Mouse (Mus musculus) kidney, adult 2 months (tissue): ENCODE data around the gene Pik3c2g. TPM values are rescaled to one million over a fixed set of nuclear protein-coding genes. Genes with fewer than 3 reads are reported as not detected.

Source experiments
- DNase-seq: peaks from one replicate; pipeline ENCODE4 v3.0.0; 2021
- H3K27ac ChIP-seq: fragments of 200-500 bp; 2 replicates; pipeline ENCODE4 v1.5.1; 2012; ENCODE audit warnings: low read depth, low read length, control low read depth, inconsistent platforms; ENCODE audit not compliant: insufficient read depth
- H3K27me3 ChIP-seq: fragments of 200-500 bp; replicated peaks from 2 replicates; pipeline ENCODE4 v1.6.1; 2012; ENCODE audit warnings: mild to moderate bottlenecking, moderate library complexity, low read length, inconsistent platforms; ENCODE audit not compliant: control insufficient read depth, insufficient read depth
- H3K36me3 ChIP-seq: fragments of 200-500 bp; 2 replicates; pipeline ENCODE4 v1.6.1; 2012; ENCODE audit warnings: mild to moderate bottlenecking, moderate library complexity, low read length, inconsistent platforms; ENCODE audit not compliant: control insufficient read depth, insufficient read depth
- H3K4me1 ChIP-seq: fragments of 200-500 bp; 2 replicates; pipeline ENCODE4 v1.6.1; 2011; ENCODE audit warnings: low read length; ENCODE audit not compliant: control insufficient read depth, insufficient read depth
- H3K4me3 ChIP-seq: fragments of 200-500 bp; 2 replicates; pipeline ENCODE4 v1.5.1; 2011; ENCODE audit warnings: mild to moderate bottlenecking, low read depth, low read length, control low read depth; ENCODE audit not compliant: insufficient read depth
- CTCF ChIP-seq: fragments of 200-500 bp; conservative IDR thresholded peaks from 2 replicates; pipeline ENCODE4 v1.5.1; 2011; ENCODE audit warnings: low read depth, mild to moderate bottlenecking, control low read depth, low read length, moderate library complexity, mixed read lengths; ENCODE audit not compliant: insufficient read depth, insufficient read length
- POLR2A ChIP-seq: fragments of 200-500 bp; IDR thresholded peaks from one replicate; pipeline ENCODE4 v1.6.1; 2011; ENCODE audit warnings: low read depth, low read length, control low read depth
- WGBS: fragments of 180-500 bp; shearing (Covaris S2); methylation state at CpG from one replicate; pipeline ENCODE4 v1.1.7; 2018; 5-methylcytosine and 5-hydroxymethylcytosine counted together
- polyA plus RNA-seq: library from polyadenylated mRNA; depleted of rRNA; stranded (reverse); fragments of >200 nt; gene quantifications from 2 replicates; pipeline ENCODE4 v1.2.3, GENCODE M21; 2012

Gene Pik3c2g
- polyA plus RNA-seq, 1 experiment: 11.8 TPM

GRCm38 (mm10) chr6:139719639-139720221 is 132.7 kb downstream of the Pik3c2g start:
- DNase-seq: no peak
- 84% methylated on average over 13 of the region's 13 CpGs for WGBS
- Histone ChIP-seq H3K4me3 (no peak overlapping the region), H3K36me3 (no peaks in the 10 kb centered on the region), H3K27ac (no peak overlapping the region), H3K4me1 (no peaks in the 10 kb centered on the region), H3K27me3 (no peaks in the 10 kb centered on the region)
- no peak for TF ChIP-seq POLR2A
- no peak for TF ChIP-seq CTCF

GRCm38 (mm10) chr6:139735708-139736626 is 148.9 kb downstream of the Pik3c2g start:
- no peaks in the 10 kb centered on the region for H3K27me3 ChIP-seq
- 68% methylated on average over 9 of the region's 9 CpGs for whole genome bisulfite sequencing

GRCm38 (mm10) chr6:139738350-139738749 is 151.3 kb downstream of the Pik3c2g start:
- no peaks in the 10 kb centered on the region for H3K27me3 ChIP-seq
- H3K4me1 ChIP-seq: no peaks in the 10 kb centered on the region
- no peak for DNase-seq
- 0 out of 2 replicates have a peak, but pooled peaks cover 1% of the 10 kb centered on the region for H3K36me3 ChIP-seq
- no peak overlapping the region for H3K27ac ChIP-seq
- TF ChIP-seq CTCF: no peak
- no peak for TF ChIP-seq POLR2A
- no peak overlapping the region for H3K4me3 ChIP-seq
- WGBS: 59% methylated on average over 5 of the region's 5 CpGs

More at GRCm38 (mm10) chr6:139735708-139736626, 148.9 kb downstream of the Pik3c2g start:
- TF ChIP-seq POLR2A (no peak), CTCF (no peak)
- Histone ChIP-seq H3K4me1 (no peaks in the 10 kb centered on the region), H3K4me3 (no peak overlapping the region), H3K36me3 (0 out of 2 replicates have a peak, but pooled peaks cover 1% of the 10 kb centered on the region), H3K27ac (no peak overlapping the region)
- DNase-seq: no peak

GRCm38 (mm10) chr6:139742693-139743432 is 155.8 kb downstream of the Pik3c2g start:
- no peaks in the 10 kb centered on the region for H3K4me1 ChIP-seq
- WGBS: 75% methylated on average over 12 of the region's 12 CpGs
- H3K27ac ChIP-seq: no peak overlapping the region
- DNase-seq: no peak
- H3K36me3 ChIP-seq: 0 out of 2 replicates have a peak, but pooled peaks cover 1% of the 10 kb centered on the region
- H3K27me3 ChIP-seq: no peaks in the 10 kb centered on the region
- no peak overlapping the region for H3K4me3 ChIP-seq
- no peak for TF ChIP-seq POLR2A
- TF ChIP-seq CTCF: no peak

- no peak for TF ChIP-seq POLR2A
- TF ChIP-seq CTCF: no peak
- WGBS: 85% methylated on average over 7 of the region's 7 CpGs
- H3K27me3 ChIP-seq: no peaks in the 10 kb centered on the region
- no peaks in the 10 kb centered on the region for H3K36me3 ChIP-seq
- H3K4me1 ChIP-seq: no peaks in the 10 kb centered on the region
- no peak for DNase-seq
- no peak overlapping the region for H3K4me3 ChIP-seq
- no peak overlapping the region for H3K27ac ChIP-seq
Measured at GRCm38 (mm10) chr6:139746758-139747479, 159.9 kb downstream of the Pik3c2g start.

- H3K4me1 ChIP-seq: no peaks in the 10 kb centered on the region
- WGBS: 67% methylated on average over 13 of the region's 13 CpGs
- H3K4me3 ChIP-seq: no peak overlapping the region
- H3K27ac ChIP-seq: no peak overlapping the region
- H3K36me3 ChIP-seq: no peaks in the 10 kb centered on the region
- TF ChIP-seq CTCF (no peak), POLR2A (no peak)
- H3K27me3 ChIP-seq: no peaks in the 10 kb centered on the region
- DNase-seq: no peak
Measured at GRCm38 (mm10) chr6:139748091-139748771, 161.2 kb downstream of the Pik3c2g start.
